Mouse (Mus musculus): ENCODE results near the gene Emg1.

Gene Emg1

DNA sequence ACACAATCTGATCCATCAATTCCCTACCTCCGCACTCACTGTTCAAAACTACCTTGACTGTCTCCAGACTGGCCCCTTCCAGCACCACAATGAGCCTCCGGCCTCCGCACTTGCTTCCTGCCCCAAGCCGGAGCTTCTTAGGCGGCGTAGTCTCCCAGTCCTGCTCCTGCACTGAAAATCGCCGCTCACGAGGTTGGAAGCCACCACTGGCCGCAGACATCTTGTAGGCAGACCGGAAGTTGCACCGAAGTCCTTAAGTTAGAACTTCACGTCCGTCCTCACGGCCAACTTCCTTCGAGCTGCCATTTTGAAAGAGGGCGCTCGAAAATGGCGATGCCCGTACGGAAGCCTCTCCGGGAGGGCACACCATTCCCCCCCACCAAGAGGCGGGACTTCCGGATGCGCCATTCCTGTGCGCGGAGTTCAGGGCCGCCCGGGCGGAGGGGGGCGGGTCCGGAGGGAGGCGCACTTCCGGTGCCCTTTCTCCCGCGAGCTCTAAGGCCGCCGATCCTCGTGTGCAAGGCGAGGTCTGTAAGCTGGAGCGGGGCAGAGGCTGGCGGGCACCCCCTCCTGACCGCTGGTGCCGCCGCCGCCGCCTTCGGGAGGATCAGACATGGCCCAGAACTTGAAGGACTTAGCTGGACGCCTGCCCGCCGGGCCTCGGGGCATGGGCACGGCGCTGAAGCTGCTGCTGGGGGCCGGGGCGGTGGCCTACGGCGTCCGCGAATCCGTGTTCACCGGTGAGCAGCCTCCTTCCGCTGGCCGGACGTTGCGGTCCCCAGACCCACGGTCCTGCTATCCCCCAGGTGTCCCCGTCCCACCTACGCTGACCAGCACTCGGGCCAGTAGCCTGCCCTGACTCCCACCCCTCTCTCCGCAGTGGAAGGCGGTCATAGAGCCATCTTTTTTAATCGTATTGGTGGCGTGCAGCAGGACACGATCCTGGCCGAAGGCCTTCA lies at the start of gene Emg1, which contains the start of gene Phb2:
TSS of gene Emg1 (minus strand) at position 355 of the 959 bp plus-strand sequence.
TSS of gene Phb2 (plus strand) at position 513 of the 959 bp plus-strand sequence.
- peak; percentile 99 for DNase-seq (ENCODE audit: low read depth, low spot score)

DNA sequence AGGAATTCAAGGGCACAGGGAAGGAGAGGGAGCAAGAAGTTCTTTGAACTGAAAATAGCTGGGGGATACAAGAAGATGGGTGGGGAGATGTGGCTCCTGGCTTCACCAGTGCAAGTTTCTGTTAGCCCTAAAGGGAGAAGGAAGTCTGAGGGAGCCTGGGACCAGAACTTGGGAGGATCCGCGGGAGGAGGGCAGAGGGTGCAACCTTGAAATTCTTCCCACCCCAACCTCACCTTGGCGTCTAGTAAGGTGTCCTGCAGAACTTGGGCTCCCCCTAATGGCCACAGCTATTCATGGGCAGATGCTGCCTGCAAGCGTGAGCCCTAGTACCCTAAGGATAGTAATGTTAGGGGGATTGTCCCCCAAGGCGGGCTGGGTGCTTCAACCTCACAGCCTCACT lies 47.3 kb upstream of the Emg1 start:
- DNase-seq (ENCODE audit: low read depth, low spot score), result peak; percentile 97

DNA sequence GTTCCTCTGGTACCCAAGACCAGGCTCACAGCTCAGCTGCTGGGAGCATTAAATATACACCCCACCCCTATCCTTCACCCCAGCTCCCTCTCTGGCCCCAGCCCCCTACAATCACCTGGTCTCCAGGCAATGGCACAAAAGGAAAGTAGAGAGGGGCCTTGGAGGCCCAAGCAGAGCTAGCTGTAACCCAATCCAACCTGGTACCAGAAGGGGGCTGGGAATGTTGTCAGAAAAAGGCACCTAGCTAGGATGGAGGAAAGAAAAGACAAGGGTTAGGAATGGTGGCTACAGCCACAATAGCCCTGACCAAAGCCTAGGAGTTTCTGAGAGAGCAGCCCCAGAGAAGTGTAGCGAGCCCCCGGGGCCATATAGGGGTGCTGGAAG lies 46.9 kb upstream of the Emg1 start:
- no peak for DNase-seq (ENCODE audit: low read depth, low spot score)

DNA sequence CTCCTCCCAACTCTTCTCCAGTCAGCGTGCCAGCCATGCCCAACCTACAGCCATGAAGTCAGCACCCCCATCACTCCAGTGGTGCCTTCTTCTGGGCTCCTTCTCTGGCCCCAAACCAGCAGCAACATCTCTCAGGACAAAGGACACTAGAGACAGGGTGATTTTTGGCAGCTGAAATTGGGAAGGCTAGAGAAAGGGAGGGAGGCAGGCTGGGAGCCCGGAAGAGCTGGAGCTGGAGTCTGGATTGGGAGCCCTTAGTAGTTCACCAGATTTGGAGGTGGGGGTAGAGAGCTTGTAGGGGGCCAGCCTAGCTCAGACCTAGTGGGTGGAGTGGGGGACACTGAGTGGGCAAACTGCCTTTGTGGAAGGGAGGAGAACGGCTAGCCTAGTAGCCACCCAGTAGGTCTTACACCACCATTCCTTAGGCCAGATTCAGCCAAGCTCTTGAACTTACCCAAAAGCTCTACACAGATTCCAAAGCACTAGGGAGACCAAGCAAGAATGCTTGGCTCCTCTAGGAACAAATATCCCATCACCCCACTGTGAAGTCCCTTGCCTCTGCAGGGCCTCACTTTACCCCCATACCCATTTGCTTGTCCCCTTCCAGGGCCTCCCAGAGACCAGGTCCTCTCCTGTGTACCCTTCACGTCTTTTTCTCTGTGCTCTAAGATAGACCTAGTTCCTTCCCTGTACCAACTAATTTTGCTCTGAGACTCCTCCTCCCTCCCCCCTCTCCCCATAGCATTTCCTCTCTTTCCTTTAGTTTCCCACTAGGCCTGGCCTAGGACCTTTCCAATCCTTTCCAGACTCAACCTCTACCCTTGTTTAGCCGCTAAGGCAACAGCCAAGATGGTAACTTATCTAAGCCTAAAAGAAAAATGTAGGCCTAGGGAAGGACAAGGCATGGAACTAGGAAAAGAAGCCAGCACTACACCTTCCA lies 46.2 kb upstream of the Emg1 start:
- DNase-seq (ENCODE audit: low read depth, low spot score), result no peak

DNA sequence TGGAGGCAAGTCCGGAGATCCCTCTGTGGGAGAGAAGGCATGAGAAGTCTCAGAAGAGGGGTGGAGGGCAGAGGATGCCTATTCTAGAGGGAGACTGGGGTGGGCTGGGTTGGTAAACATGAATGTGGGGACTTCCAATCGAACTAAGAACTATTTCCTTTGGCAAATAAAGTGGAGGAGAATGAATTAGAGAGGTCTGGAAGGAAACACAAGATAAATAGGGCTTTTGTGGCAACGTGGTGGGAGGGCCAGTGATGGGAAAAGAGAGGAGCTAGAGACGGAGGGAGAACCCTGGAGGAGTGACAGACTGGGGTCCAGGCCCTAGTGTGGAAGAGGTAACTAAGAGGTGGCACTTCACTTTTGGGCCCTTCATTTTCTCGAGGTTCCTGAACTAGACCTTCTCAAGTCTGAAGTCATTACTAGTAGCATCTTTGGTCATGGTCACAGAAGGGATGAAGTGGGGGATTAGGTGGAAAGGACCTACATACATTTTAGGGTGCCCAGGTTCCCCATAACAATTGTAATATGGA lies 45.4 kb upstream of the Emg1 start:
- no peak for DNase-seq (ENCODE audit: low read depth, low spot score)

DNA sequence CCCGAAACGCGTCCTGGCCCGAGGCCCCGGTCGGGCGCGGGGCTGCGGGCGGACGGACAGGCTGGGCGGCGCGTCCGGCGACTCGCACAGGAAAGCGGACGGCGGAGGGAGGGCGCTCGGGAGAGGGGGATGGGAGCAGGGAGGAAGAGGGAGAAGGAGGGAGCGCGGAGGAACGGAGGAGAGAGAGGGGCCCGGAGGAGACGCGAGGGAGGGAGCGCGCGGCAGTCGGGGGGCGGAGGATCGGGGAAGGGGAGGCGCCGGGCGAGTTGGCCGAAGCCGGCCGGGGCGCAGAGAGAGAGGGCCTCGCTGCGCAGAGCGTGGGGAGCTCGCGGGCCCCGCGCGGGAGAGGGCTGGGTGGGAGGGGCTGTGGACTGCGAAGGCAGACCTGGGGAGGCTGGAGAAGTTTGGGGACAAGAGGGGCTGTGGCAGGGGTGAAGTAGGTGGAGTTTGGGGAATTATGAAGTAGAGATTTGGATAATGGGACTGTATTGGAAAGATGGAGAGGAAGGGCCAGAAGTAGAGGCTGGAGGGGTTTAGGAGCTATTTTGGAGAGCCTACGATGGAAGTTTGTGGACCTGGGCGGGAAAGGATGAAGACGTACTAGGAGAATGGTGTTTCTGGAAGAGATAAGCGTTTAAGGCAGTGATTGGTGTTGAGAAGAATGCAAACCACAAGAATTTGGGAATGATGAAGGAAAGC lies 44.8 kb upstream of the Emg1 start:
- peak; percentile 67 for DNase-seq (ENCODE audit: low read depth, low spot score)

DNA sequence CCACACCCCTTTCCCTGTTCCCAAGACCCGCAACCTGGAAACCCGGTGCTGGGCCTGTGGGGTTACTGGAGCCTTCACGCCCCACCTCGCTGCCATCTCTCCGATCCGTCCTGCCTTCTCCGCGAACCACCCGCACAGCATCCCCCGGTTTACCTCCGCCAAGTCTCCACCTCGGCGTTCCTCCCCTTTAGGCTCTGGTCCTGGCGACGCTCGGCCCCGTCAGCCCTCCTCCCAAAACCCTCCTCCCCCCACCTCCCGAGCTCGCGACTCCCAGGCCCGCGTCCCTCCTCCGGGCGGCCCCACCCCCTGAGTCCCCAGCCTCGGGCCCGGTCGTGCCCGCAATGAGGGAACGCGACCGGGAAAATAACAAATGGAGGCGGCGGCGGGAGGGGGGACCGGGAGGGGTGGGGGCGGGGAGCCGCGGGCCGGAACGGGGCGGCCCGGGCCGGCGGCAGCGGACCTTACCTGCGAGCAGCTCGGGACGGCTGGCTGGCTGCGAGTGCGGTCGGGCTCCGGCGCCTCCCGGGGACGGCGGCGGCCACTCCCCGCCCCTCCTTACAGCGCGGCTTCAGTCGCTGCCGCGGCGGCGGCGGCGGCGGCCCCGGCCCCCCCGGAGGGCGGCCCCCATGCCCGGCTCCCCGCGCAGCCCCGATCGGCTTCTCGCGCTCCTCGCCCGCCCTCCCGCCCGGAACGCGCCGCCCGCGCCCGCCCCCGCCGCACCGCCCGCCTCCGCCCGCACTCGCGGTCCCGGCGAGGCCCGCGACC lies 44.0 kb upstream of the Emg1 start, which contains the start of the genes Gm45234 and Atn1:
TSS of gene Gm45234 (minus strand) at position 191 of the 765 bp plus-strand sequence.
TSS of gene Atn1 (minus strand) at position 694 of the 765 bp plus-strand sequence.
- peak; percentile 78 for DNase-seq (ENCODE audit: low read depth, low spot score)

DNA sequence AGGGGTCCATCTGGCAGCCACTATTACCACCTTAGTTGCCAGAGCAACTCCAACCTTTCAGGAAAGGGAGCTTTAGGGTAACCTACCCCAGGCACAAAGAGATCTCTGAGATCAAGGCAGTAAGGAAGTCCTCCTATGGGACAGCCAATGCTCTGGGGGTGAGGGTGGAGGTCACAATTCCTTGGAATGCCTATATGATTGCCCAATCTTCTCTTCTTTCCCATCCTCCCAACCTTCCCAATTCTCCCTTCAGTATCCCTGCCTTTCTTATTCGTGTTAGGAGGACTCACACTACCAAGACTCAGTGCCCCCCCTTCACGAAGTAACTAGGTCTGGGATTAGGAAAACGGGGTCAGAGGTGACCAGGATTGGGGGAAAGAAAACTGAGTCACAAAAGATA lies 43.3 kb upstream of the Emg1 start:
- DNase-seq (ENCODE audit: low read depth, low spot score), result no peak

DNA sequence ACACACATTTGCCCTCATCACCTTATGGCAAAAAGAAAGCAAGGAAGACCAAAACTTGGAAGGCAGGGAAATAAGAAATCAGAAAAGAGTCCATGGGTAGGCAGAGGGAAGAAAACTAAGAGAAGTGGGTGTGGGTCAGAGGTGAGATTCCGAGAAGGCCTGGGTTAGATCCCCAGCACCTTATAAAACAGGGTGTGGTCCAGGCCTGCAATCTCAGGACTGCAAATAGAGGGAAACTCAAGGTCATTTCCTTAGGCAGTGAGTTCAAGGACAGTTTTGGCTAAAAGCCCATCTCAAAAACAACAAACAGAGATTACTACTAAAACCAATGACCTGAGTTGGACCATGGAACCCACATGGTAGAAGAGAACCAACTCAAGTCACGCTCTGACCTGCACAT lies 41.9 kb upstream of the Emg1 start:
- DNase-seq (ENCODE audit: low read depth, low spot score), result peak; percentile 81

DNA sequence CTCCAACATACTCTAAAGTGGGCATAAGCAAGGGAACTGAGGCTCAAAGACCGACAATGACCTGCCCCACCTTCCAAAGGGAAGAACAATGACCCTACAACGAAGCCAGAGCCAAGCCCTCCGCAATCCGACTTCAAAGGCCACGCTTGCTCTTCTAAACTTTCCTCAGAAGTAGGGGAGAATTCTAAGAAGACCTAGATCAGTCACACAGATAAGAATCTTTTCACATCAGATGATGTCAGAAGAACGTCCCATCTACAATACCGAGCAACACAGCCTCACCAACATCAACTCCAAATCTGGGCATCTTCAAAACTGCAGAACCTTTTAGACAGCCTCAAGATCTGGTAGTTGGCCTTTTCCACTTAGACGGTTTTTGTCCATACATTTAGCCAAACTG lies 38.4 kb upstream of the Emg1 start:
- no peak for DNase-seq (ENCODE audit: low read depth, low spot score)

DNA sequence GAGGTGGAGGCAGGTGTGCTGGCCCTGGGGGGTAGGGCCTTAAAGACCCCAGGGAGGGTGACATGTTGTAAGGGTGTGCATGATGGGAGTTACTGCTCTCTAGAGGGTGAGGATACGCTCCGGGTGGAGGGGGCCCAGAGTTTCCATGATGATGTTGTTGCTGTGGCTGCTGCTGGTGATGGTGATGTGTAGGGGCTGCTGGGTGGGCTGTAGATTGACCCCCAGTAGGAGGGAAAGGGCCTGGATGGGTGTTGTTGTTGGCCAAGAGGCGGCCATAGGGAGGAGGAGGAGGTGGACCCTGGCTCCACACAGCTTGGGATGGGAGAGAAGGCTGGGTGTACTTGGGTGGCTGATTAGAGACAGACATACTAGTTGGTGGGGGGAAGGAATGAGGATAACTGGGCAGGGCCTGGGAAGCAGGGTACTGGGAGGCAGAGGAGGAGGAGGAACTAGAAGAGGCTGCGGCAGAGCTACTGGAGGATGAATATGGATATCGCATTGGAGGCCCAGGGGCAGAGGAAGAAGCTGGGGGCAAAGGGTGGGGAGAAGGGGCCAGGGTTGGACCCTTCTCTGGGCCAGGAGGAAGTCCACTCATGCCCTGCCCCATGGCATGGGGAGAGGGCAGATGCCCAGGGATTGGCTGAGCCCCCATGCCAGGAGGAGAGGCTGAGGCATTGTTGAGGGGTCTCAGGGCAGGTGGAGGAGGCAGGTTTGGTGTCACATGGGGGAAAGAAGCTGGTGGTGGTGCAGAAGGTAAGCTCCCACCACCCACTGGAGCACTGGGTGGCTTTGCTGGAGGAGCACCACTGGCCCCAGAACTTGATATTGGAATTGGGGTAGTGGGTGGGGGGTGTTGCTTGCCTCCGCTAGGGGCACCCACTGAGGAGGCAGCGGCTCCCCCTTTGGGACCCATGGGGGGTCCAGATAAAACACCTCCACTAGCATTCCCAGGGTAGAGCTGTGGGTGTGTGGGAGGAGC lies 35.0 kb upstream of the Emg1 start:
- DNase-seq (ENCODE audit: low read depth, low spot score), result no peak

DNA sequence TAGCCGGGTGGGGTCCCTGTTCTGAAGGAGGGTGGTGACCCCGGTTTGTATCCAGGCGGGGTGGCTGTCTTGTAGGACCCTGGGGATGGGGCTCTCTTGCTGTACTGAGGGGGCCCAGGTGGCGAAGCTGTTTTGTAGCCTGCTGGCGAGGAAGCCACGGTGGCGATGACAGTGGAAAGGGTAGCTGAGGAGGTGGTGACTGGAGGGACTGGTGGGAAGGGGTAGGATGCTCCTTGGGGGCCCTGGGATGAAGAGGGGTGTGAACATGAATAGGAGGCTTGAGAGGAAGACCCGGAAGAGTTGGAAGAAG lies 34.3 kb upstream of the Emg1 start:
- no peak for DNase-seq (ENCODE audit: low read depth, low spot score)

DNA sequence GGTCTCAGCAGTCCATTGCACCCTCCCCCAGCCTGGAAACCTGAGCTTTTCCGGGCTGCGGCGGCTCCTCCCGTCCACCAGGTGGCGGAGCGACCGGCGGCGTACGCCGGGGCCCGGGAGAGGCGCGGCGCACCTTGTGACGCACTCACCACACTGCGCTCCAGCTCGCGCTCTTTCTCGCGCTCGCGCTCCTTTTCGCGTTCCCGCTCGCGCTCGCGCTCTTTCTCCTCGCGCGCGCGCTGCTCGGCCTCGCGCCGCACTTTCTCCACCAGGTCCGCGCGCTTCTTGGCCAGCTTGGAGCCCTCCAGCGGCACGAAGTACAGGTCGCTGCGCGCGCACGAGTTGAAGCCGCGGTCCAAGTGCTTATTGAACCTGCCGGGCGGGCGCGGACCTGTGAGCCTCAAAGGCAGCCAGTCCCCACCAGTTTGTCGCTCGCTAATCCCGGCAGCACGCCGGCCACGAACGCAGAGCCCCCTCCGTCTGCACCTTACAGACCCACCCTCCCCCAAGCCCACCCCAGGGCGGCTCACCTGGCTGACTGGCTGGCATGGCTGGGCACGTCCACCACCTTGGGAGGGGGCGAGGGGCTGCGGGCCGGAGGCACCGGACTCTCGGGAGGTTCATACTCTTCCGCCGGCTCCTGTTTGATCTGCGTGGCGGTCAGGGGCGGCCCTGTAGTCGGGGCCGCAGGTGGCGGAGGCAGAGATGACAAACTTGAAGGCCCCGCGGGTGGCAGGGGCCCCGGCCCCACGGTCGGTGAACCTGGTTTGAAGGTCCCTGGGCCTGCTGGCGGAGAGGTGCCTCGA lies 33.7 kb upstream of the Emg1 start:
- DNase-seq (ENCODE audit: low read depth, low spot score), result peak; percentile 99

DNA sequence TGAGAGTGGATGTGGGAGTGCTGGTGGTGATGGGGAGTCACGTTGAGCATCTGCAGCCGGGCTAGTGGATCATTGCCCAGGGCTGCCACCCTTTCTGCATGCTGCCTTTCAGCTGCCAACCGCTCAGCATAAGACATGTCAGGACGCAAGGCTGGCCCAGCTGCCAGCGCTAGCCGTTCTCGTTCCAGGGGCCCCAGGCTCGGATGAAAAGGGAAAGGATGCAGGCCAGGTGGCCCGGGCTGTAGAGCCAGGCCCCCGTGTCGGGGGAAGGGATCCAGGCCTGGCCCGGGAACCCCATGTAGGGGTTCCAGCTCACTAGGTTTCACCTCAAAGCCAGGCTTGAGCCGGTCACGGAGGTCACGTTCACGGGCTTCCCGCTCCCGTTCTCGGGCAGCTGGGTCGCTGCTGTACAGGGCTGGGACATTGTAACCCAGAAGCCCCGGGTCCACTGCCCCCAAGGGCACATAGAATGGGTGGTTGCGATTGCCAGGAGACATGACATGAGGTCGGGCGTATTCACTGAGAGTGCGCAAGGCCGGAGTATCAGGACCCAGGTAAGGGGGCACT lies 32.9 kb upstream of the Emg1 start:
- DNase-seq (ENCODE audit: low read depth, low spot score), result no peak

DNA sequence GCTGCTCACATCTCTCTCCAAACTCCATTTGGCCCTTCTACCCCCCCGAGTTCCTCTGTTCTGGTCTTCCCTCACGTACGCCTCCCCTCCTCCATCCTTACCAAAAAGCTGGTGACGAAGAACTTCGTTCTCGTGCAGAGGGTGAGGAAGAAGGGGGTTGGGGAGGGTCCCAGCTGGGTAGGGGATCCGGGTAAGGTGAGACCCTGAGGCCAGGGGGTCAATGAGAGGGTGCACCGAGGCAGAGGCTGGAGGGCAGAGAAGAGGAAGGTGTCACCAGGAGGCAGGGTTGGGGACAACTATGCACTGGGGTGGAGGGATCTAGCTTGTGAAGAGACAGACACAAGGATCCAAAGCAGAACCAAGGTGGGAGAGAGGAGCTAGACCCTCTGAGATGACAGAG lies 31.7 kb upstream of the Emg1 start:
- DNase-seq (ENCODE audit: low read depth, low spot score), result no peak

DNA sequence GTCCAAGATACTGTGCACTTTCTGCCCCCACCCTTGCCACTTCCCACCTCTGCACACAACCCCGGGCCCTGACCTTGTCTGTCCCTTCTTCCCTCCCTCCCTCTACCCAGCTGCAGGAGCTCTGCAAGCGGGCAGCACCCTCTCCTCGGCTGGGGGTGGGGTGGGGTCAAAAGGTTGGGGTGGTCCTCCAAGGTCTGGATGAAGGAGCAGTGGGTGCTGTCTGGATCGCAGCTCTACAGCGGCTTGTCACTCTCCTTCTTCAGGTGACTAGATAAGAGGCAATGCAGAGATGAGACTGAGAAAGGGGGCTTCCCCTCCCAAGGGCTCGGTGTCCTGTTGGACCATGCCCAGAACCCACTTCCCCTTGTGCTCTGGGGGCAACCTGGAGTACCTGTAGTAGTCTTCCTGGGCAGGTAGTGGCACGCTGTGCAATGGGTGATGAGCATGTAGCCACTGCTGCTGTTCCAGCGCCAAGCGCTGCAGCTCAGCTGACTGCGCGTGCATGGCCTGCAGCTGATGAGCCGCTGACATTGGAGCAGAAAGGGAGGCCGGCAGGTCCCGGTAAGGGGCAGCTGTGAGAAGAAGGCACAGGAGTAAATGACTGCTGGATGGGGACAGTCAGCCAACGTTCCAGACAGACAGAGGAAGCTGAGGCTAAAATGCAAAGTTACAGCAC lies 31.0 kb upstream of the Emg1 start:
- no peak for DNase-seq (ENCODE audit: low read depth, low spot score)

DNA sequence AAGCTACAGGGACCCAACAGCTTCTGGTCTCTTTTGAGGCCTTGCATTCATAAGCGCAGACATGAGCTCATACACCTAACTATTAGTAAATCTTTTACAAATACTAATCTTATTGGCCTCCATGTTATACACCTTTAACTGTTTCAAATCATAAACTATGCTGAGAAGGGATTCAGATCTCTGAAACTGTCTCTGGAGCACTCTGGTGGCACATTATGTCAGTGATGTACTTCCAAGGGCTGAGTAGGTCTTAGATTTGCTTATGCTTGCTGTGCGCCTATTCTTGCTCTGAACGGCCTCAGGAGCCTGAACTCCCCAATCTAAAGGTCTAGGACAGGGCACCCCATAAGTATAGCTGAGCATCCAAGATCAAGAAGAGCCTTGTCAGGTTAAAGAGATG lies 29.9 kb upstream of the Emg1 start:
- DNase-seq (ENCODE audit: low read depth, low spot score), result no peak
